Mouse (Mus musculus): ENCODE results near the gene Hormad1.

GRCm38 (mm10) chr3:95539837-95540236, 19.6 kb upstream of the Hormad1 start:
- TF ChIP-seq POLR2A (IDR thresholded peaks at IDR 0.05; ENCODE audit: borderline replicate concordance, control insufficient read depth, low read depth, low read length) (no peak), CTCF (IDR thresholded peaks at IDR 0.05; ENCODE audit: control insufficient read depth, insufficient read depth, low read length) (no peak)
